Mouse (Mus musculus): Measurements from ENCODE around the gene Alkbh4.
"Not testable (repeated sequence)": the region's sequence is repeated elsewhere in the genome, so short reads cannot be mapped to it uniquely, and the experiment has no call there.

Gene Alkbh4

GRCm38 (mm10) chr5:136142746-136143145 lies 6.8 kb downstream of the Alkbh4 start:
- no peak for DNase-seq (ENCODE audit: extremely low spot score, low read depth, low spot score)

DNA sequence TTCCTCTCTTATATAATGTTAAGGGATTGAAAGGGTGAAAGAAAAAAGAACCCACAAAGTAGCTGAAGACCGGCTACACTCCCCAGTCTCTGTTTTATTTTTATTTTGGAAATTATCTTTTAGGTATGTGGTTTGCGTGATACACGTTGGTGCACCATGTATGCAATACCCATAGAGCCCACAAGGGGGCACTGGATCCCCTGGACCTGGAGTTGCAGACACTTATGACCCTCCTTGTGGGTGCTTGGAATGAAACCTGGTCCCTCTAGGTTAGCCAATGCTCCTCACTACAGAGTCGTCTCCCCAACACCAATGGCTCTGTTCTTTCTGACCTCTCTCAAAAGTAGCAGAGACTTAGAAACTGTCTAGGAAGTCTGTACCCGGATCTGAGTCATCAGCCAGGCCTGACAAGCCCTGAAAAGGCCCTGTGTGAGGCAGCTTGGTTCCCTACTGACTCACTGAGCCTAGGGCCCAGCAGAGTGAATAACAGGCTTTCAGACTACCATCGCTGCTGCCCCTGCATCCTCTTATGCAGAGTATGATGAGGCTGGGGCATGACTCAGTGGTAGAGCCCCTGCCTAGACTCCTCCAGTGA lies 7.3 kb downstream of the Alkbh4 start:
- no peak for DNase-seq (ENCODE audit: extremely low spot score, low read depth, low spot score)

- no peak for DNase-seq (ENCODE audit: extremely low spot score, low read depth, low spot score)
Observed at GRCm38 (mm10) chr5:136144606-136145430, 8.9 kb downstream of the Alkbh4 start.

DNA sequence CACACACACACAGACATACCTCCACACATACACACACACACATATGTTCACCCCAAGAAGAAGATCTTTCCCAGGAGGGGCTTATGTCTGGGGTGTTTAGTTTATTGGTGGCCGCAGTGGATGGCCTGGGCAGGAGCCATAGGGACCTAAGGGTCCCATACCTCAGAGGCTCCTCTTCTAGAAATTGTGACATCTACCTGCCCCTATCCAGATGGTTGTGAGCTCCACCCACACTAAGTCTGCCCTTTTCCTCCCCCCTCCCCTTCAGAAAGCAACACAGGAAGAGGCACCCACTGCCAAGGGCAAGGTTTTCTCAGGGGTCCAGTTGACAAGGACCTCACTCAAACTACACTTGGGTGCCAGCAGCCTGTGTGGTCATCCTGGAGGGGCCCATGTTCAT lies 11.0 kb downstream of the Alkbh4 start:
- DNase-seq (ENCODE audit: extremely low spot score, low read depth, low spot score), result no peak

DNA sequence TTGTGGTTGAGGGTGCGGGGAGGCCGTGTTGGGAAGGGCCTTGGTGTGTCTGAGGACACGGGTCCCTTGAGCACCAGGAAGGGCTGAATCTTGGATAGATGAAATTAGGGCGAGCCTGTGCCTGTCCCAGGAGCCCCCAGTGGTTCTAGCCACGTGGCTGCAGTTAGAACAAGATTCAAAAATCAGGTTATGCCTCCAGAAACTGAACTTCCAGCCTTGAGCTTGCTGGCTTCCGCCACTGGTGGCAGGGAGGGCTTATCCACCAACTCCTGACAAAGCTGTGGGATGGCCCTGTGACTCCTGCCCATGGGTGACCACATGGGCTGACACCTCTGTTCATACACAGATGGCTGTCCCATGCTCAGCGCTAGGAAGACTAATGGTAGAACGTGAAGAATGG lies 11.8 kb downstream of the Alkbh4 start:
- DNase-seq (ENCODE audit: extremely low spot score, low read depth, low spot score), result no peak

GRCm38 (mm10) chr5:136149134-136149576 lies 13.2 kb downstream of the Alkbh4 start:
- not testable (repeated sequence) for DNase-seq (ENCODE audit: extremely low spot score, low read depth, low spot score)

DNA sequence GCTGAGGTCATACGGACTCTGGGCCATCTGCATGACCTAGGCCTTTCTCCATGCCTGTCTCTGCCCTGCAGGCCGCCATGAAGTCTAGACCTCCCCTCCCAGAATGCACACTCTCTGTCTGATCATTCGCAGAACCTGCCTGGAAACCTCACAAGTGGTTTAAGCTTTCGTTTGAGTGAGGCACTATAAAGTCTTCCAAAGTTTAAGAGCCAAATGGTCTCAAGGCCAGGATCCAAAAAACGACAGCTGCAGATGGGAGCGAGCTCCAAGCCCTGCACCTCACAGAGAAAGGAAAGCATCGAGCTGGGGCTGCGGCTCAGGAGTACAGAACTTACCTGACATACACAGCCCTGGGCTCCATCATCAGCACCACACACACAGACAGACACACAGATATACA lies 16.4 kb downstream of the Alkbh4 start:
- DNase-seq (ENCODE audit: extremely low spot score, low read depth, low spot score), result no peak

DNA sequence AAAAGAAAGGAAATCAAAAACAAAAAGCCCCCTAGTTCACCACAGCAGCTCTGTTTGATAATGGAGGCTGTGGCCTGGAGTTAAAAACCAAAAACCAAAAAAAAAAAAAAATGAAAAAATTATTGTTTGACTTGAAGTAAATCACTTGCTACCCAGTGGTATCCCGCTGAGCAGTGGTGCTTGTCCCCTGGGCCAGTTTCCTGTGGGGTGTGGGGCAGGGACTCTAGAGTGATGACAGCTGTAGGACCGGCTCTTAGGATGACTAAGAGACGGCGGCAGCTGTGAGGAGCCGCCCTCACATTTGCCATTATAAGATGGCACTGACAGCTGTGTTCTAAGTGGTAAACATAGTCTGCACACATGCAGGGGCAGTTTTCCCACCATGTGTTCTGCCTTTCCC lies 19.5 kb downstream of the Alkbh4 start:
- DNase-seq (ENCODE audit: extremely low spot score, low read depth, low spot score), result no peak

DNA sequence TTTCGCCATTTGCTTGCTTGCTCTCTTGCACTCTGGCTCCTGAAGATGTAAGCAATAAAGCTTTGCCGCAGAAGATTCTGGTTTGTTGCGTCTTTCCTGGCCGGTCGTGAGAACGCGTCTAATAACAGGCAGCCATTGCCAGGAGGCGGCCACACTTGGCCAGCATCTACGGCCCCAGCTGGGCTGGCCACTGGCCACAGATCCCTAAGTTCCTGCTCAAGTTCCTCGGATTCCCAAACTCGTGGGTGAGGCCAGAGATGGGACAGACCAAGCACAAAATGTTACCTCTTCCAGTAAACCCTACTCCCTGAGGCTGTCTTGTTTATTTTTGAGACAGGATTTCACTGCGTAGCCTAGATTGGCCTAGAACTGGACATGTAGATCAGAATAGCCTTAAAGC lies 24.1 kb downstream of the Alkbh4 start:
- not testable (repeated sequence) for DNase-seq (ENCODE audit: extremely low spot score, low read depth, low spot score)

- DNase-seq (ENCODE audit: extremely low spot score, low read depth, low spot score), result no peak
Observed at GRCm38 (mm10) chr5:136163807-136164474, 28.0 kb downstream of the Alkbh4 start.

GRCm38 (mm10) chr5:136165246-136165645 lies 29.3 kb downstream of the Alkbh4 start:
- DNase-seq (ENCODE audit: extremely low spot score, low read depth, low spot score), result no peak

DNA sequence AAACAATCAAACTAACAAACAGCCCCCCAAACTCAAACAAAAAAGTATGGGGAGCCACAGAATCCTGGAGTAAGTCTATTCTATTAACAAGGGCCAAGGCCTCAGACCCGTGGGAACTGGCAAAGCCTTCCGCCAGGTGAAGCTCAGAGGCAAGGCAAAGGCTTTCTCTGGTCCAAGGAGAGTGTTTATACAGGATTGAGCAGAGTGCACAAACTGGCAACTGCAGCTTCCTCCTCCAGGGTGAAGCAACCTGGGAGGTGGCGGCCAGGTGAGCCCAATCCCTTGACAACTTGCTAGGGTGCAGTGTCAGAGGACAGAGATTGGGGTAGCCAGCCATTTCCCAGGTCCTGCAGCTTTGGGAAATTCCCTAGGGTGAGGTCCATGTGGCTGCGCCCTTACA lies 31.4 kb downstream of the Alkbh4 start:
- no peak for DNase-seq (ENCODE audit: extremely low spot score, low read depth, low spot score)

GRCm38 (mm10) chr5:136168071-136168470 lies 32.1 kb downstream of the Alkbh4 start:
- no peak for DNase-seq (ENCODE audit: extremely low spot score, low read depth, low spot score)

DNA sequence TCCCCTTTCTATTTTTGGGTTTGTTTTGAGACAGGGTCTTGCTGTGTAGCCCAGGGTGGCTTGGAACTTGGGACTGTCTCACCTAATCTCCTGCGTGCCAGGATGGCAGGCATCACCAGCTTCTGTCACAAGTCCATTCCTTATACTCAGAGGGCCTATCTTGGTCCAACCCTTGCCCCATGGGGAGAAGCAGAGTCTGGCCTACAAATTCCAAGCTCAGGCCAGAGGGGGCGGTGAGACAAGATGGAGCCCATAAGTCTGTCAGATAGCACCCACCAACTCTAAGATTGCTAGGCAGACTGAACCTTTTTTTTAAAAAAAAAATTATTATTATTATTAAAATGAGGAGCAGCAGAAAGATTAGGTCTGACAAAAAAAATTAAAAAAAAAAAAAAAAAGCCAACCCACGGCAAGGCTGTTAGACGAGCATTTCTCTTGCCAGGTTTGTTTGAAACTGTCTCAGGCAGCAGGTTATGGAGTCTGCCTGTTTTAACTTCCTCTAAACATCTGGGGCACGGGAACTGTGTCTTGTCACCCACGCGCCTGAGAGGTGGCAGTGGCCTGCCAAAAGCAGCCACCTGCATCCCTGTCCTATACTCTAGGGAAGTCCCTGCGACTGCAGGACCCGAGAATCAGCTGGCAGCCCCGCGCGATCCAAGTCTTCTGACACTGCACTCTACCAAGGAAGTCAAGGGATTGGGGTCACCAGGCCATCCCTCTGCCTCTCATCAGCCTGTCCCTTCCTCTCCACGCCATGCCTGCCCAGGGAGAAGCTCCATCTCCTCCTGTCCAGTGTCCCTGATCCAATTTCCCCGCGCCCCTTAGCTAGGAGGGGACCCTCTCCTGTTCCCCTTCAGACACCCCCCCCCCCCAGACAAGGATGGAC lies 33.9 kb downstream of the Alkbh4 start:
- no peak for DNase-seq (ENCODE audit: extremely low spot score, low read depth, low spot score)

DNA sequence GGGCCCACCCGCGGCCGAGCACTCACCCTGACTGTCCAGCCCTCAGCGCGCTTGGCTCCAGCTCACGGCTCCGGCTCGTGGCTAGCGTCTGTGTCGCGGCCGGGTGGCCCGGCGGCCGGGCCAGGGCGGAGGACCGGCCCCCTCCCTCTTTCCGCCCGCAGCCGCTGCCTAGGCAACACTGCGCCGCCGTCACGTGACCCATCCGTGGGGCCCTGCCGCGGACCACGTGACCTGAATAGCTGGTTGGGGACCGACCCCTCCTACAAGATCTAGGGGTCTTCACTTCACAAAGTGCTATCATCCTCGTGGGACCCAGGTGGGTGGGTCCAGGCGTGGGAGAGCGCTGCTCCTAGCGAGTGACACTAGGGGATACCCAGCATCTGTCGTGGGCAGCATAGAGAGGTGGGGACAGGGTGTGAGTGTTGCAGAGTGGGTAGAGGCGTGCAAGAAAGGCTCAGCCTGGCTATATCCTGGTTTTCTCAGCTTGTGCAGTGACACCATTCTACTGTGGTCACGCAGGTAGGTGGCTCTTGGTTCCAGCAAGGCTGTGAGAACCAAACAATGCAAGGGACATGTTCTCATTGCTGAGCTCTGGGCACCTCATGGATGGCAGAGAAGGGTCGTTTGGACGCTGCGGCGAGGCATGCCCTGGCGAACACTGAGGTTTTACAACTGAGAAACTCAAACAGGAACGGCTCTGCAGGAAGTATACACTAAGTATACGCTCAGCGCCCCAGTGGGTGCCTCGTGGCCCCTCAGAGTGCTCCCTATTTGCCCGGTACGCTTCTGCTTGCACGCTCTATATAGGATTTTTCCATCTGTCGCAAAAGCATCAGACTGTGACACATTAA lies 34.8 kb downstream of the Alkbh4 start, which contains the start of gene Orai2:
Orai2 (minus strand) TSS at position 202 of the 851 bp plus-strand sequence.
- DNase-seq (ENCODE audit: extremely low spot score, low read depth, low spot score), result peak; percentile 35

GRCm38 (mm10) chr5:136171363-136172341 lies 35.7 kb downstream of the Alkbh4 start:
- DNase-seq (ENCODE audit: extremely low spot score, low read depth, low spot score), result no peak

- no peak for DNase-seq (ENCODE audit: extremely low spot score, low read depth, low spot score)
Observed at GRCm38 (mm10) chr5:136172939-136173338, 37.0 kb downstream of the Alkbh4 start.

DNA sequence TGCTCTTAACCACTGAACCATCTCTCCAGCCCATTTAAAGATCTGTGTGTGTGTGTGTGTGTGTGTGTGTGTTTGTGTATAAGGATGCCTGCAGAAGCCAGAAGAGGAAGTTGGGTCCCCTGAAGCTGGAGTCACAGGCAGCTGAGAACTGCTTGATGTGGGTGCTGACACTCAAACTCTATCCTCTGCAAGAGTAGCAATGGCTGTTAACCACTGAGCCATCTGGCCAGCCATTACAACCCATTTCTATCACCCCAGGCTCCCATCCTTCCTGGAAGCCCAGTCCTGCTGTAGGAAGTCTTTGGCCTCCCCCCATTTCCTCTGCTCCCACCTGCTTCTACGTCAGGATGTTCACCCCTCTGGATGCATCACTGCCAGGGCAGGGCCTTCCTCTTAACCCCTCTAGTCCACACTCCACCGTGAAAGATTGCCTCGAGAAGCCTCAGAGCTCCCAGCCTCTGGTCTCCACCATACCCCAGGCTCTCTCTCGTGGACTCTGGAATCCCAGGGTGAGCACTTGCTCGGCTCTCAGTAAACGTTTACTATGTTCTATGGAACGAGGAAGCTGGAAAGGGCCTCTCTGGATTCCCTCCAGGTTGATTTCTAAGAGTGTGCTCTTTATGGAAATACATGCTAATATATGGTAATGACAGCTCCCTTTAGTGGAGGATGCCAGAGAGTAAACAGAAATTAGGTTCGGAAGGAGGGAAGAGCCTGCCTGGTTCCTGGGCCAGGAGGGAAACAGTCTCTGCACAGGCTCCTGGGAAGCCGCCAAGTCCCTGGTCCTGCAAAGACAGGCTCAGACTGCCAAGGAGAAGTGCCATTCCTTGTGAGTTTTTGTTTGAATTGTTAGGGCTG lies 37.9 kb downstream of the Alkbh4 start:
- no peak for DNase-seq (ENCODE audit: extremely low spot score, low read depth, low spot score)
